Mouse (Mus musculus): ENCODE measurements around the gene Msx3.
A peak's percentile ranks its signal among the peaks of the same experiment; 100 is the strongest.

Gene Msx3

GRCm38 (mm10) chr7:140048361-140049114 lies at the start of gene Msx3:
Msx3 (minus strand) TSS chr7:140049089.
- no peak for DNase-seq

GRCm38 (mm10) chr7:140098466-140098865 lies 49.6 kb upstream of the Msx3 start:
- no peak for DNase-seq

- no peak for DNase-seq
These were observed 47.2 kb upstream of the Msx3 start for GRCm38 (mm10) chr7:140096055-140096454.

DNA sequence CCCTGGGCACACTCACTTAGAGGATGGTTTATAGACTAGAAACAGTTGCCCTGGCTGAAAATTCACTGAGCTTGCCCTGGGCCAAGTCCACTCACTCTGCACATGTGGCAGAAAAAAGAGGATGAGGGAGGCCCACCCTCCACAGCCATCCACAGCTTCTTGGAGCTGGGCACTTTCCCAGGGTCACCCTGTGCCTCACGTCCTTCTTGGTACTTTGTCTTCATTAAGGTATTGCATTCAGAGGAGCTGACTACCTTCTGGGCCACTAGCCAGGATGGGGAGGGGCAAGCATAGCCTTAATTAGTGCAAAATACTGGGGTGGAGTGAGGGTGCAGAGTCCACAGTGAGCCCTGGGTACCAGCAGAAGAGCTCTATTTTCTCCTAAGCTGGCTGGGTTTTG lies 46.7 kb upstream of the Msx3 start:
- DNase-seq, result no peak

DNA sequence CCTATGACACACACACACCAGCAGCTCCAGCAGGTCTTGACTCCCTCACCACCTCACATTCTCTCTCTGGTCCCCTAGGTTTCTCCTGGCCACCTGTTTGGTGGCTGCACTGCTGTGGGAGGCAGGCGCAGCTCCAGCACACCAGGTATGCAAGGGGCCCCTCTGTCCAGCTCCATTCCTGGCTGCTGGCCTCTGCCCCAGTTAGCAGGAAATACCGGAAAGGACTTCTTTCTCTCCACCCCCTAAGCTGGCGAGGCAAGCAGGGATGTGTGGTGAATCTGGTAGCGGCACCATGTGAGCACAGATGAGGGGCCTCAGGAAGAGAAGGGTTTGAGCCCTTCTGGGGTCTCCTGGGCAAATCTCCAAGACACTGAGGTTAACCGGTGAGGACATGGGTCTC lies 46.1 kb upstream of the Msx3 start:
- no peak for DNase-seq

- DNase-seq, result no peak
These were observed 44.1 kb upstream of the Msx3 start, which contains the start of gene Prap1 for GRCm38 (mm10) chr7:140092924-140093528. Prap1 (plus strand) TSS chr7:140093395.

DNA sequence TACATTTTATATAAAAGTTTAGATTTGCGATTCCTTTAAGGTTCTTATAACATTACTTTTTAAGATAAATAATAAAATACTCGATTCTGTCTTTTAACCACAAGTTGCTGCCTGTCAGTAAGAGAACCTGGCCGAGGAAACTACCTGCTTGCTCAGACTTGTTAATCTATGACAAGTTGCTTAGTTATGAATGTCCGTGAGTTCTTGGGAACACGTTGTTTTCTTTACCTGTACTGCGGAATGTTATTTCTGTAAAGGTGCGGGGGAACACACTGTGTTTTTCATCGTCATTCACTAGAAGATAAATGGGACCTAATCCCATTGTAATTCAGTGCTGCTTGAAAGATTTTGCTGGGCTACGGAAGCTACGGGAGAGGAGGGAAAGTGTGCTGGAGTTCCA lies 41.7 kb upstream of the Msx3 start:
- no peak for DNase-seq

GRCm38 (mm10) chr7:140082242-140082678 lies 33.4 kb upstream of the Msx3 start, which contains the start of gene Caly:
Caly (minus strand) TSS chr7:140082548.
- peak; percentile 78 to 87 for DNase-seq

DNA sequence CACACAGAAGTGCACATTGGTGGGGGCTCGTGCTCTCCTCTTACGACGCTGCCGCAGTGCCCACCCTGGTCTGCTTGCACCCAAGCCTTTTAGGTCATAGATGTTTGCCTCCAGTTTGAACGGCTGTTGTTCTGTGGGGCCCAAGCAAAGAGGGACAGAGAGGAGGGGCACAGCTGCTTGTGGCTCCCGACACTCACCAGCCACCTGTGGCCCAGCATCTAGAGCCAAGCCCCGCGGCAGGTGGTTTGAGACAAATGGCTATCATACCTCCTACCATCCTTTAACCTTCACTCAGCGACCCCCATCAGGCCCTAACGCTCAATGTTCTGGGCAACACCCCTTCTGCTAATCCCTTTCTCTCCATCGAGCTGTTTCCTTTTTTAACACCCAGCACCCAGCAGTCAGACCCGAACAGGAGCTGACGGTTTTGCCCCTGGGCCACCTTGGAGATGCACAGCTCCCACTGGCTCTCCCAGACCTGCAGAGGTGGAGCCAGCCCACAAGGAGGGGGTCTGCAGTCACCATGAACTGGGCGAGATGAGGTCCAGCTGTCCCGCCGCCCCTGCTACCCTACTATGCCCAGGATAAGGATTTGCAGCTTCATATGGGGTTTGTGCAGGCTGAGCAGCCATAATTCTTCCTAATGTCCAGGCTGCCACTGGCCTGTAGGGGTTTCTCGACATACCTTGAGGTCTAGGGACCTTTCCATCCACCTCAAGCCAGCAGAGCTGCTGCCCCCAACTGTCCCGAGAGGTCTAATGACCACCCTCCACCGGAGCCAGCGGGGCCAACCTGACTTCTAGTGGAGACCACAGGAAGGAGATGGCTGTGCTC lies 32.7 kb upstream of the Msx3 start:
- peak; percentile 58 to 67 for DNase-seq

DNA sequence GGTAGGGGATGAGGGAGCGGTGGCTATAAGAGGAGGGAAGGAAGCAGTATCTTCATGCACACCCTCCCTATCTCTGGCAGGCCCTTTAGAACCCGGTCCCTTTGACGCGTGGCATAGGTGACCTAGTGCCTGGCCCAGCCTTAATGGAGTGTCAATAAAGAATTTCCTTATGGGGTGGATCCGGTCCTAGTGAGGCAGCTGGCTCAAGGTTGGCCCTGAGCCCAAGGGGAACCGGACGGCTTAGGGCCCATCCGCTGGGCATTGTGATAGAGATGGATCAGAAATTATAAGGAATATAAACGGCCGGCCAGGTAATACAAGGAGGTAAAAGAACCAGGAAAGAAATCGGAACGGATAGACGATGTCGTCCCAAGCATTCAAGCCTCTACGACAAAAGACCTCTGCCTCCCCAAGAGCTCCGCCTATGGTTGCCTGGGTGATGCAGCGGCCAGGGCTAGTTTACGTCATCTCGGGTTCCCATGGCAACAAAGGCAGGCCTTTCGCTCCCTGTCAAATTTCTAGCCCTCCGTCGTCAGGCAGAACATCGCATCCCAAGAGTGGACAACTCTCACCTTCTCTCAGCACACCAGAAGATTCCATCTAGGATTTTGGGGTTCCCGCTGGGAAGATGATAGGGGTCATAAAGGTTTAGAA lies 31.7 kb upstream of the Msx3 start:
- DNase-seq, result peak; percentile 89 to 94

- peak; percentile 83 to 89 for DNase-seq
These were observed 29.8 kb upstream of the Msx3 start for GRCm38 (mm10) chr7:140078711-140079110.

DNA sequence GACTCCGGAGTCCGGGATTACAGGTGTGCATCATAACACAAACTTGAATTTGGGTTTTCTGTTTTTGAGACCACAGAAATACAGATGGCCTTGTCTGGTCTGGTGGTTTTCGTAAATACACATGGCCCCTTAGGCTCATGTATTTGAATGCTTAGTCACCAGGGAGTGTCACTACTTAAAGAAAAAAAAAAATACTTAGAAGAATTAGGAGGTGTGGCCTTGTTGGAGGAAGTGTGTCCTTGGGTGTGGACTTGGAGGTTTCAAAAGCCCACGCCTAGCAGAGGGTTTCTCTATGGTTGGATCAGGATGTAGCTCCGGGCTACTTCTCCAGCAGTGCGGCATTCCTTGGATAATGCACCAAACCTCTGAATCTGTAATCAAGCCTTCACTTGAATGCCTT lies 28.8 kb upstream of the Msx3 start:
- DNase-seq, result no peak

GRCm38 (mm10) chr7:140070042-140070711 lies 21.3 kb upstream of the Msx3 start:
- DNase-seq, result no peak

GRCm38 (mm10) chr7:140067397-140067796 lies 18.5 kb upstream of the Msx3 start:
- no peak for DNase-seq

- DNase-seq, result peak; percentile 68 to 84
These were observed 14.2 kb upstream of the Msx3 start for GRCm38 (mm10) chr7:140063092-140063491.

DNA sequence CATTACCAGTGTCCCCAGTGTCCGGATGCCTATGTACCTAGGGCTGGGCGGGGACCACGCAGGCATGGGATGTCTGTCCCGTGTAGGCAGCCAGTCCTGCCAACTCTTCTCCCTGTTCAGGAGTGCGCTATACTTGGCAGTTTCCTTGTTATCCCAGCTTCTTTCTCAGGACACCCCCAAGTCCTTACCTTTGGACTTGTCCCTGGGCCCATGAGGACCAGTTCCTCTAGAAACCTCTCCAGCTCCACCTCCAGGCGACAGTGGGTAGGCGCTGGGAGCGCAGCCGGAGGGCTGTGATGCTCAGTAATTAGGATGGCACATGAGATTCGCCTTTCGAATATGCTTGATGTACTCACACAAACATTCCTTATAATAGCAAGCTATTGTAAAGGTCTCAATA lies 13.4 kb upstream of the Msx3 start:
- peak in 1 of 2 experiments; percentile 57 for DNase-seq

- DNase-seq, result no peak
These were observed 12.9 kb upstream of the Msx3 start for GRCm38 (mm10) chr7:140061832-140062130.

DNA sequence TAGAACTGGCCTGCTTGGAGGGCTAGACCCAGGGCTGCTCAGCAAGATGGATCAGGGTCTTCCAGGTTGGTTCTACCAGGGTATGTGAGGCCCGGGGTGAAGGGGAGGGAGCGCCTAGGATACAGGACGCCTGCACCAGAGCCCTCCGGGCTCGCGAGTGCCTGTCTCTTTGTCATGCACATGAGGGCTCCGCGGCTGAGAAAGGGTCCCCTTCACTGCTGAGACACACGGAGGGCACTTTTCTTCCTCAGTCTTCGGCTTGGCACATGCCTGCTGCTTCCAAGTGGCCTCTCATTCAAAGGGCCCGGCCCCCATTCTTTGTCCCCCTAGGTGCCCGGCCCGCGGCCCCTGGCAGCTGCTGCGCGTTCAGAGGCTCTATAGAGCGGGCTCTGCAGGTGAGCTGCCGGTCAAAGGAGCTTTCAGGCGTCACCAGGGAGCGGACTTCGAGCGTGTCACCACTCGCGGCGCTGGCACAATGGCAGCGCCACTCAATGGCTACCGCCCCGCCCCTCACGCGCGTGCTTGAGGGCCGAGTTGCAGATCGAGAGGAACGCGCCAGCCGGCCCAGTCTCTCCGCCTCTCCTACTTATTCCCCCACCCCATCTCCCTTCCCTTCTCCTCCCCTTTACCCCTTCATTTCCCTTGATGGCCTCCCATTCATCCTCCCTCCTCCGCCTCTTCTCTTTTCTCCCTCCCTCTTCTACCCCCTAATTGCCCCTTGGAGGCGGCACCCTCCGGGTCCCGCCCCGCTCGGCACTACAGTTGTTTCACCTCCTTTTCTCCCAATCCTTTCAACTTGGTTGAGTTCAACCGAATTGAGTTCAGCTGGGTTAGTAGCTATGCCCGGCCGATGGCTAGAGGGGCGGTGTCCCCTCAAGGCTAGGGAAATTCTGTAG lies 12.3 kb upstream of the Msx3 start:
- DNase-seq, result peak in 1 of 2 experiments; percentile 54

- DNase-seq, result no peak
These were observed 10.7 kb upstream of the Msx3 start for GRCm38 (mm10) chr7:140059601-140060000.

GRCm38 (mm10) chr7:140058528-140058927 lies 9.6 kb upstream of the Msx3 start:
- DNase-seq, result no peak

All from cerebellum, postnatal 25 days (tissue).